Mouse (Mus musculus): ENCODE data around the gene St6galnac4. TPM values are rescaled to one million over a fixed set of nuclear protein-coding genes. Genes with fewer than 3 reads are reported as not detected.

The St6galnac4 gene
- 13.6 and 16.9 TPM in 2 replicates for total RNA-seq (2017)

- peak; percentile 69 for ATAC-seq (ENCODE audit: extremely low read depth, insufficient number of reproducible peaks, low FRiP score, poor library complexity, severe bottlenecking)
Measured at GRCm38 (mm10) chr2:32586871-32587351, at the start of gene St6galnac4. Gene St6galnac4 (plus strand): TSS chr2:32587095.

- ATAC-seq (ENCODE audit: extremely low read depth, insufficient number of reproducible peaks, low FRiP score, poor library complexity, severe bottlenecking), result peak; percentile 48
Measured at GRCm38 (mm10) chr2:32537360-32537905, 49.5 kb upstream of the St6galnac4 start.

- no peak for ATAC-seq (ENCODE audit: extremely low read depth, insufficient number of reproducible peaks, low FRiP score, poor library complexity, severe bottlenecking)
Measured at GRCm38 (mm10) chr2:32537941-32538340, 49.0 kb upstream of the St6galnac4 start.

GRCm38 (mm10) chr2:32538461-32538860, 48.4 kb upstream of the St6galnac4 start:
- ATAC-seq (ENCODE audit: extremely low read depth, insufficient number of reproducible peaks, low FRiP score, poor library complexity, severe bottlenecking), result no peak

- no peak for ATAC-seq (ENCODE audit: extremely low read depth, insufficient number of reproducible peaks, low FRiP score, poor library complexity, severe bottlenecking)
Measured at GRCm38 (mm10) chr2:32539452-32539981, 47.4 kb upstream of the St6galnac4 start.

- ATAC-seq (ENCODE audit: extremely low read depth, insufficient number of reproducible peaks, low FRiP score, poor library complexity, severe bottlenecking), result no peak
Measured at GRCm38 (mm10) chr2:32541333-32541908, 45.5 kb upstream of the St6galnac4 start.

GRCm38 (mm10) chr2:32541986-32542573, 44.8 kb upstream of the St6galnac4 start:
- ATAC-seq (ENCODE audit: extremely low read depth, insufficient number of reproducible peaks, low FRiP score, poor library complexity, severe bottlenecking), result peak; percentile 14; the same call in 1 of the 2 replicates

- ATAC-seq (ENCODE audit: extremely low read depth, insufficient number of reproducible peaks, low FRiP score, poor library complexity, severe bottlenecking), result no peak
Measured at GRCm38 (mm10) chr2:32543031-32543449, 43.9 kb upstream of the St6galnac4 start.

GRCm38 (mm10) chr2:32546951-32547350, 39.9 kb upstream of the St6galnac4 start:
- no peak for ATAC-seq (ENCODE audit: extremely low read depth, insufficient number of reproducible peaks, low FRiP score, poor library complexity, severe bottlenecking)

GRCm38 (mm10) chr2:32547380-32547779, 39.5 kb upstream of the St6galnac4 start:
- ATAC-seq (ENCODE audit: extremely low read depth, insufficient number of reproducible peaks, low FRiP score, poor library complexity, severe bottlenecking), result no peak

- peak; percentile 15; the same call in 1 of the 2 replicates for ATAC-seq (ENCODE audit: extremely low read depth, insufficient number of reproducible peaks, low FRiP score, poor library complexity, severe bottlenecking)
Measured at GRCm38 (mm10) chr2:32547964-32548739, 38.7 kb upstream of the St6galnac4 start.

GRCm38 (mm10) chr2:32549171-32549570, 37.7 kb upstream of the St6galnac4 start:
- ATAC-seq (ENCODE audit: extremely low read depth, insufficient number of reproducible peaks, low FRiP score, poor library complexity, severe bottlenecking), result no peak

GRCm38 (mm10) chr2:32549764-32550163, 37.1 kb upstream of the St6galnac4 start:
- no peak for ATAC-seq (ENCODE audit: extremely low read depth, insufficient number of reproducible peaks, low FRiP score, poor library complexity, severe bottlenecking)

GRCm38 (mm10) chr2:32551236-32551635, 35.7 kb upstream of the St6galnac4 start:
- ATAC-seq (ENCODE audit: extremely low read depth, insufficient number of reproducible peaks, low FRiP score, poor library complexity, severe bottlenecking), result no peak

- ATAC-seq (ENCODE audit: extremely low read depth, insufficient number of reproducible peaks, low FRiP score, poor library complexity, severe bottlenecking), result peak; percentile 34; the same call in 1 of the 2 replicates
Measured at GRCm38 (mm10) chr2:32553592-32554148, 33.2 kb upstream of the St6galnac4 start.

- no peak for ATAC-seq (ENCODE audit: extremely low read depth, insufficient number of reproducible peaks, low FRiP score, poor library complexity, severe bottlenecking)
Measured at GRCm38 (mm10) chr2:32555484-32555883, 31.4 kb upstream of the St6galnac4 start.

- ATAC-seq (ENCODE audit: extremely low read depth, insufficient number of reproducible peaks, low FRiP score, poor library complexity, severe bottlenecking), result no peak
Measured at GRCm38 (mm10) chr2:32556019-32556418, 30.9 kb upstream of the St6galnac4 start.

- ATAC-seq (ENCODE audit: extremely low read depth, insufficient number of reproducible peaks, low FRiP score, poor library complexity, severe bottlenecking), result no peak
Measured at GRCm38 (mm10) chr2:32559570-32559969, 27.3 kb upstream of the St6galnac4 start.

GRCm38 (mm10) chr2:32566536-32567063, 20.3 kb upstream of the St6galnac4 start:
- ATAC-seq (ENCODE audit: extremely low read depth, insufficient number of reproducible peaks, low FRiP score, poor library complexity, severe bottlenecking), result peak; percentile 53

All from neutrophil, adult 5-6 weeks (primary cell).